Mouse (Mus musculus): ENCODE data around the gene Cand2.
A peak's percentile ranks its signal among the peaks of the same experiment; 100 is the strongest.

Cand2 gene

DNA sequence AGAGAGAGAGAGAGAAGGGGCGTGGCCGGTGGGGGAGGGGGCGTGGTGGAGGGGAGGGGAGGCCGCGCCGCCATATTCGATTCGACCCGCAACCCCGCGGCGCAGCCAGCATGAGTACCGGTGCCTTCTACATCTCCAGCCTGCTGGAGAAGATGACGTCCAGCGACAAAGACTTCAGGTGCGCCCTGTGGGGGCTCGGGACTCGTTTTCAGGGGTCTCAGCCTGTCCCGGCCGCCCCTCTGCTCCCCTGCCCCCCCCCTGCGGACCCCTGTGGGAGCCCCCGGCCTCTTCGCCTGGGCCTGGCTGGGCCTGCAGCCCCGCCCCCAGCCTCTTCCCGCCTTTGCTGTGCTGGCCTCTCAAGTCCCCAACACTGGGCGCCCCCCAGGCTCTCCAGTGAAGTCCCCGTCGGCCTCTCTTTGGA lies at the start of gene Cand2:
Cand2 (plus strand) TSS at position 38 of the 421 bp plus-strand sequence.
- peak; percentile 83 to 88 for DNase-seq

DNA sequence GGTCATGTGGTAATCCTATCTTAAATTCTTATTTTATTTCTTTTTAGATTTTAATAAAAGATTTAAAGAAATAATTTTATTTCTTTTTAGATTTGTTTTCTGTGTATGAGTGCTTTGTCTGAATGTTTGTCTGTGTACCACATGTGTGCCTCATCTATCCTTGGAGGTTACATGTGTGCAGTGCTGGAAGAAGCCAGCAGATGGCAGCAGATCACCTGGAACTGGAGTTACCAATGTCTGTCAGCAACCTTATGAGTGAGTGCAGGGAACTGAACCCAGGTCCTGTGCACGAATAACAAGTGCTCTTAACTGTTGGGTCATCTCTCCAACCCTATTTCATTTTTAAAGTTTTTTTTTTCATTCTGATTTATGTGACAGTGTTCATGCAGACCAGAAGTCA lies 47.2 kb upstream of the Cand2 start:
- peak; percentile 71 to 76 for DNase-seq

DNA sequence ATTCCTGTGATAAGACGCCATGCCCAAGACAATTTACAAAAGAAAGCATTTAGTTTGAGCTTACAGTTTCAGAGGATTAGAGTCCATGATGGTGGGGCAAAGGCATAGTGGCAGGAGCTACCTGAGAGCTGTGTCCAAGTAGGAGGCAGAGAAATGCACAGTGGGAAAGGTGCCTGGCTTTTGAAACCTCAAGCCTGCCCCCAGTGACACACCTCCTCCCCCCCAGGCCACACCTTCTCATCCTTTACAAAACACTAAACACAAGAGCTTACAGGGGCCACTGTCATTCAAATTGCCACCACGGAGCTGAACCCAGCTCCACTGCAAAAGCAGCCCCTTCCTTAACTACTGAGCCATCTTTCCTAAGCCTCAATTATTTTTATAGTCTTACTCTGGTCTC lies 46.8 kb upstream of the Cand2 start:
- DNase-seq = no peak

DNA sequence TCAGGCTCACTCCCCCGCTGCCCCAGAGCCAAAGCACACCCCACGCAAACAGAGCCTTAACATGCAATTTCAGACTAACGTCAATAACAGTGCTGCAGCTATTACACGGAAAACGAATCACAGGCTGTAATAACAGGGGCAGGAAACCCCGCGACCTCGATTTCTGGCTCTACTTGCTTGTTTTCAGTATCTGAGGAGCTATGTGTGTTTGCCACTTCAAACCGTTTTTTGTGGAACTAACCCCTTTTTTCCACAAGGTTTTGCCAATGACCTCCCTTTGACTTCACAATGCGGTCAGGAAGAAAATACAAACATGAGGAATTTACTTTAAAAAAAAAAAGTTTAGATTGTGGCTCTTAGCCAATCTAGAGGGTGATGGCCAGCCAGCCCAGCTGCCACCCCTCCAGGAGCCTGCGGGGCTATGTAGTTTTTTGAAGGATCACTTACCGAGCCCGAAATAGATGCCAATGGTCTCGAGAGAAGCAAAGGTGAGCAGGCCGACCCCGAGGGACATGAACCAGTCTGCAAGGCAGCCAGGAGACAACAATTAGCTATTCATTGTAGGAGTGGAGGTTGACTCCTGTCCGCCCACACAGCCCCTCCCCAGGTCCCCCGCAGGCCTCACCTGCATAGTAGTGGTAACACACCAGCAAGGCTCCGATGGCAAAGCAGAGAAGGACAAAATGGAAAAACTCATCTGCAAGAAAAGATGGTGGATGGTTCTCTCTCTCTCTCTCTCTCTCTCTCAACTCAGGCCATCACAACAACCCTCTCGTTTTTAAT lies 43.6 kb upstream of the Cand2 start:
- peak in 1 of 2 experiments; percentile 23 for DNase-seq

DNA sequence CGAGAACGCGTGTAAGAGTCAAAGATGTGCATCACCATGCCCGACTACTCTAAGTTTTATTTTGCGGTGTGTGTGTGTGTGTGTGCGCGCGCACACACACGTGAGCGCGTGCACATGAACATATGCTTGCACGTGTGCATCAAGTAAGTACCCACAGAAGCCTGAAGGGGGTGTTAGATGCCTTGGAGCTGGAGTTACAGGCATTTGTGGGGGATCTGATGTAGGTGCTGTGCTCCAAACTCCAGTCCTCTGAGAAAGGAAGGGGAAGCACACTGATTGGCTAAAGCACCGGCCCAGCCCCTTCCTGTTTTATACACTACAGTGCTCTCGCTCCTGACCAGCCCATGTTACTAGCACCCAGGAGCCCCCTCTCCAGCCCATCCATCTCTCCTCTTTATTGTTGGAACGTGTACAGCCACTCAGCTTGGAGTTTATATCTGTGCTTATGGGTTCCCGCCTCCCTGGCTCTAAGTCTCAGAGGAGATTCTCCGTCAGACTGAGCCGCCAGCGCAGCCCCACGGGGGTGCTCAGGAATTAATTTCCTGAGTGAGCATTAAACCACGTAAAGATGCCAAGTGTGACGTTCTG lies 41.9 kb upstream of the Cand2 start:
- no peak for DNase-seq

DNA sequence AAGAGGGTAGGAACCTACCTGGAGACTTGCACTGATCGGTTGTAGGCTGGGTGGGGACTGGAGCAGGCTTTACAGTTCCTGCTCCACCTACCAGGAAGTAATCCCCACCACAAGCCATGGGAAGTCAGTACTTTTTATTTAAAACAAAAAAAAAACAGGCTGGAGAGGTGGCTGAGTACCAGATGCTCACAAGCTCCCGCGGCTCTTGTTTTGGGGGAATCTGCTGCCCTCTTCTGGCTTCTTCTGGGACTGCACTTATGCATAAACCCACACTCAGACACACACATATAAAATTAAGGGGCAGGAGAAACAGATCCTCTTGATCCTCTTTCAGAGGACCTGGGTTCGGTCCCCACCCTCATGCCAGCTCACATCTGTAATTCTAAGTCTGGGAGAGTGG lies 39.4 kb upstream of the Cand2 start:
- peak; percentile 66 to 67 for DNase-seq

DNA sequence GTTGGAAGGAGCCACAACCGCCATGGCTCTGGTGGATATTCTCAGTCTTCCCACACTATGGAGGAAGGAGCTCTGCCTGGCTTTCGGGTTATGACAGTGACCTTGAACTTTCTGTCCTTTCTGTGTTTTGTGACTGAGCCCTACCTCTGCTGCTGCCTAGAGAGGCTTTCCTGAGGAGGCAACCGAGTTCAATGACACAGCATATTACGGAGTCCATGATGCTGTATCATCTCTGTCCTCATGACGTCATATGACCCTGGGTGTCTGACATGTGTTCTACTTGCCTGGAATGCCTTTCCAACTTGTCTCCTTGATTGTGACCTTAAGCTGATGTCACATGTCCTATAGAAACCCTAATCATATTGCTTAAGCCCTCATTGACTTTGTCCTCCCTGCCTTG lies 35.3 kb upstream of the Cand2 start:
- no peak for DNase-seq

DNA sequence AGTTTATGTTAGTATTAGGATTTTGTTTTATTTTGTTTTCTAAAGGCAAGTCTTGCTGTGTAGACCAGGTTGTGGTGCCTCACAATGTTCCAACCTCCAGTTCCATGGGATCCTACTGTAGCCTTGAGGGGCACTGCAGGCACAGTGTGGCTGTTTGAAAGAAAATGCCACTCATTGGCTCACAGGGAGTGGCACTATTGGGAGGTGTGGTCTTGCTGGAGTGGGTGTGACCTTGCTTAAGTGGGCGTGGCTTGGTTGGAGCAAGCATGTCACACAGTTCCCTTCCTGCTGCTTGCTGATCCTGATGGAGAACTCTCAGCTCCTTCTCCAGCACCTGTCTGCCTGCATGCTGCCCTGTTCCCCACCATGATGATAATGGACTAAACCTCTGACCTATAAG lies 30.8 kb upstream of the Cand2 start:
- peak; percentile 42 to 51 for DNase-seq

DNA sequence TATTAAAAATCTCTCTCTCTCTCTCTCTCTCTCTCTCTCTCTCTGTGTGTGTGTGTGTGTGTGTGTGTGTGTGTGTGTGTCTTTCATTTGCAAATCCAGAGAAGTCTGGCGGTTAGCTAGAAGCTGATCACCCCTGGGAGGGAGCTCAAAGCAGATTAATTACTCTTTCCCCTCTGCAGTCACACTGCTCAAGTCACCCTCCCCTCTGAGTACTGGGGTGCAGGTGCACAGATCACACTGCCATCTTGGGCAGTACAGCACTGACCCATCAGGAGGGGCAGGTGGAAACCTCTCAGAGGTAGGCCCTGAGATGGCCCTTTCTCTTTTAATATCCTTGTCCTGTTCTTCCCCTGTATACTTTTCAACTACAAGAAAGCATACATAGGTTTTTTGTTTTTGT lies 28.0 kb upstream of the Cand2 start:
- DNase-seq = no peak

DNA sequence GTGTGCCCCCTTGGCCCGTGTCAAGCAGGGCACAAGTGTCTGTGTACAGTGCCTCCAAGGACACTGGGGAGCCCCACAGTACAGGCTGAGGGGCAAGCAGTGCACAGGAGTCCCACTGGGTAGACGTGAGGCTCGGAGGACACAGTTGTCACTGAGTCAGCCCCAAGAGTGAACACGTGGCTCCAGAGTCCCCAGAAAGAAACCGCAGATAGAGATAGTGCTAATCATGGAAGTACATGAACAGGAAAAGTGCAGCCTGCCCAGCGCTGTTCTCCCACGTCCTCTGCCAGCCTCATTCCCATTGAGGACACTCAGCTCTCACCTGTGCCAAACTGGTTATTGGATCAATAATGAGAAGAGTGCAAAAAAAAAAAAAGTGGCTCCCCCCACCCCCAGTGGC lies 18.8 kb upstream of the Cand2 start:
- DNase-seq = no peak

DNA sequence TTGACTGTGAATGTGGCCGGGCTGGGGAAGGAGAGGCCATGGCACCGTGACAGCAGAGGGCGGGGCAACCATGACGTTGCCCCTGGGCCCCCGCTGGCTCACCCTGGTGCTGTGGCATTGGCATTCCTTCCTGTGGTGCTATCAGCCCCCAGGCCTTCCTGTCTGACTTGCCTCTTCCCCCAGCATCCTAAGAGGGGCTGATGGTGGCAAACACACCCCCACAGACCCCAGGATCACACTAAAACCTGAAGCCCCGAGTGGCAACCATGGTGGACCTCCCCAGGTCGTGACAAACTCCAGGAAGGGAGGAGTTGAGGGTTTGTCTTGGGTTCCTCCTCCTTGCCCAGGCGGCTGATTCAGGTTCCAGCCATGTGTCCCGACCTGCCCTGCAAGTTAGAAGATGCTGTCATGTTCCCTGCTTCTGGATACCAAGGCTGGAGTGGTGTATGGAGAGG lies 15.3 kb upstream of the Cand2 start:
- DNase-seq = peak in 1 of 2 experiments; percentile 27

DNA sequence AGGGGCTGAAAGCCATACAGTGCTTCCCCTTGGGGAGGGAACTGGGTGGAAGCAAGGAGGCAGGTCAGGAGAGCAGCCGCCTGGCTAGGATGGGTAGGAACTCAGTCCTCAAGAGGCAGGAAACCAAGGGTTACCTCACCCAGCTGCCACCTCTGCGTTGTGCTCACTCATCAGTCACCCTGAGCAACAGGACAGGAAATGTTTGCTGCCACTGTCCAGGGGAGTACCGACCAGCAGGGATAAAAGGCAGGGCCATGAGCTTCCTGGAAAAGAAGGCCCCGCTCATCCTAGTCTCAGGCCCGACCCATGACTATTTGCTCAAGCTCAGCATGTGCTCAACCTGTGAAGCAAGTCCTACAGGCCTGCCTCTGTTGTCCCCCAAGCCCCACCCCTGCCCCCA lies 14.9 kb upstream of the Cand2 start:
- DNase-seq = no peak

DNA sequence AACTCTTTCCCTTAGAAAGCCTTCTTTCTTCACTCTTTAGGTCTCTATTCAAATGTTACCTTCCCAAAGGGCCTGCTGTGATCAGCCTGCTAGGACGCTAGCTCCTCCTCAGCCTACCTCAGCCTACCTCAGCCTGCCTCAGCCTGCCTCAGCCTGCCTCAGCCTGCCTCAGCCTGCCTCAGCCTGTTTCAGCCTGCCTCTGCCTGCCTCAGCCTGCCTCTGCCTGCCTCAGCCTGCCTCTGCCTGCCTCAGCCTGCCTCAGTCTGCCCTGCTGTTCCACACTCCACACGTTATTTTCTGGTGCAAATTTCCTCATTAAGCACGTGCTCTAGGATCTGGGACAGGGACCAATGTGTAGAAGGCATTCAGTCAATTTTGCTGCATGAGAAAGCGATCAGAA lies 14.2 kb upstream of the Cand2 start:
- no peak for DNase-seq

DNA sequence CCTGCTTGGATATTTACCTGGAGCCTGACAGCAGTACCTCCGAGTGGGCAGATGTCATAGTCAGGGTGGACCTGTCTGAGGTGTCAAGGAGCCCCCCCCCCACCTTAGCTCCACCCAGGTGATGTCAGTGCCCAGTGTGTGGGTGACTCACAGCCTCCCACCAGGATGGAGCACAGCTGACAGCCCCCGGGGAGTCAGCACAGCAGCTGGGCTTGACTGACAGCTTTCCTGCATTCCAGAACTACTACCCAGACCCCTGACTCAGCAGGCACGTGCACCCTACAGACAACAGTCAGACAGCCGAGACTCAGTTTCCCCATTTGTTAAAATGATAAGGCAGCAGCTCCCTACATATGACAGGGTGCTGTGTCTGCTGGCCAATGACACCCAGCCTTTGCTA lies 13.4 kb upstream of the Cand2 start:
- DNase-seq = no peak

DNA sequence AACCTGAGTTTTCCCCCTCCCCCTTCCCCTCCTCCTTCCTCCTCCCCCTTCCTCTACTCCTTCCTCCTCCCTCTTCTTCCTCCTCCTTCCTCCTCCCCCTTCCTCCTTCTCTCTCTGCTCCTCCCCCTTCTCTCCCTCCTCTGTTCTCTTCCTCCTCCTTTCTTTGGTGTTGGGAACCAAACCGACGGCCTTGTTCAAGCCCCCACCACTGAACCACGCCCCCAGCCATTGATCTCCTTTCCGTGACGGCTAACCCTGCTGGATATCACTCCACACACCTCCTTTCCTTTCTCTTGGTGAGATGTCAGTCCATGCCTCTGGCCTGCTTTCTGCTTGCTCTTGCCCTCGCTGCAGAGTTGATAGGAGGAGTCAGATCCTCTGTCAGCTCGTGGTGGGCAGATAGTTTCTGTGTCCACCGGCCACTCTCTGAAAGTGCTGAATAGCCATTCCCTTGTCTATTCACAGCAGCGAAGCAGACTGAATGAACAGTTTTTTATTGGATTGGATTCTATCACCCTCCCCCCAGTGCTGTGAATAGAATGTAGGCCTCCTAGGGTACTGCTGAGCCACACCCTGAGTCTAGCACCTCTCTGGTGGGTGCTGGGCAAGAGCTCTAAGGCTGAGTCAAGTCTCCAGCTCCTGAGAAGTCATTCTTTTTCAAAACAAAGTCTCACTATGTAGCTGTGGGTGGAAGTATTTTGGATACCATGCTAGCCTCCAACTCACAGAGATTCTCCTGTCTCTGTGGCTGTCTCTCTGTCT lies 12.2 kb upstream of the Cand2 start, which contains the start of gene Tmem40:
Tmem40 (minus strand) TSS at position 416 of the 762 bp plus-strand sequence.
- DNase-seq = peak; percentile 58 to 59

DNA sequence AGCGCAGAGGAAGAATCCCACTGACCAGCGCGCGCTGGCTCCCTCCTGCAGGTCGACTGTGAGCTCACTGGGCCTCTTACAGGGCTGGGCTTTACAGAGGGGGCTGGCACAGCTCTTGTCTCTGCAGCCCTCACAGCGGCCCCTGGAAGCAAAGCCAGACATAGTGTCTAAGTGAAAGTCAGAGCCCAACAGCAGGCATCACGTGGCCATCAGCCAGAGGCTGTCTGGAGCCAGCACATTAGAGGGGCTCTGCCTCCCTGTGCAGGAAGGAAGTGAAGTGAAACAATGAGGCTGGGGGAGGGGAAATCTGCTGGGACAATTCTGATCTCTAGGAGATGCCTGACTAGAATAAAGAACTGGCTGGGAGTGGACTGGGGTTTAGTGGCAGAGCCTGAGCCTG lies 10.2 kb upstream of the Cand2 start:
- peak; percentile 78 to 87 for DNase-seq

DNA sequence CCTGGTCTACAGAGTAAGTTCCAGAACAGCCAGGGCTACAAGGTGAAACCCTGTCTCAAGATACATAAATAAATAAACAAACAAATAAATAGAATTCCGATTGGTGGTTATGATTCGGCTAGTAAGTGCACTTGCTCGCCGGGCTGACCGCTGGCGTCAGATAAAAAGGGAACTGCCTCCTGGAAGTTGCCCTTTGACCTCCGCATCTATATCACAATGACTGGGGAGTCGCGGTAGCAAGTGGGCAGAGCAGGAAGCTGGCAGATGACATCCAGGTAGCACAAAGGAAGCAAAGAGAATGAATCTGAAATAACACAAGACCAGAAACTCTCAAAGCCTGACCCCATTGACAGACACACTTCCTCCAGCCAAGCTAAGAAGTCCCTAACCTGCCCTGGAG lies 7.0 kb upstream of the Cand2 start:
- DNase-seq = no peak

DNA sequence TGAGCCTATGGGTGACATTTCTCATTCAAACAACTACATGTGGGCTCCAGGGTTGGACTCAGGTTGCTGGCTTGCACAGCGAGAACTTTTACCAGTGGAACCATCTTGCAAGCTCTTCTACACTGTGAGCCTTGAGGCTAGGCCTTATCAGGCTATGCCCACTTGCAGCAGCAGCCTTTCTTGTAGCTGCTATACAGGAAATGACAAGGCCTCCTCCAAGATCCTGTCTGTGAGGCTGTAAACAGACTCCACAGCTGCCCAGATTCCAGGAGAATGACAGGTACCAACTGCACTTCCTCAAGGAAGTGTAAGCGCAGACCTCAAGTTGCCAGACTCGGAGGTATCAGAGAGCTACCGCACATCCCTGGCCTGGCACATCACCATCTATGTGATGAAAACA lies 6.1 kb upstream of the Cand2 start:
- peak in 1 of 2 experiments; percentile 20 for DNase-seq

DNA sequence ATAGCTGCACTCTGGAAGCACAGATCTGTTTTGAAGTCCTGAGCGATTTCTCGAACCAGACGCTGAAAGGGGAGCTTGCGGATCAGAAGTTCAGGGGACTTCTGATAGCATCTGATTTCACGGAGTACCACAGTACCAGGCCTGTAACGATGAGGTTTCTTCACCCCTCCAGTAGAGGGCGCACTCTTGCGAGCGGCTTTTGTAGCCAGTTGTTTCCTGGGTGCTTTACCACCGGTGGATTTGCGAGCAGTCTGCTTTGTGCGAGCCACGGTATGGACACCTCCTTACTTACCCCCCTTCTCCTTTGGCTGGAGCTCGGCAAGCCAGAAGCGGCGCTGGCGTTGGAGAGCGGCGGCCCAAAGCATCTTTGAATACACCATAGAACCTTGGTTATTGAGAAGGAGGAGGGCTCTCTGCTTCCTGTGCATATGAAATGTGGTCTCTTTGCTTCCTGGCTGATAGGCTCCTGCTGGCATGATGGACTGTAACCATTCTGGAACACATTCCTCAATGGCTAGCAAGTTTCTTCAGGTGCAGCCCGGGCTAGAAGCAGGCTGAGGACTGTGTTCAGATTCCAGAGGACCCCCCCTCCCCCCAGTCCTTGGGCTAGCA lies 4.2 kb upstream of the Cand2 start:
- no peak for DNase-seq

DNA sequence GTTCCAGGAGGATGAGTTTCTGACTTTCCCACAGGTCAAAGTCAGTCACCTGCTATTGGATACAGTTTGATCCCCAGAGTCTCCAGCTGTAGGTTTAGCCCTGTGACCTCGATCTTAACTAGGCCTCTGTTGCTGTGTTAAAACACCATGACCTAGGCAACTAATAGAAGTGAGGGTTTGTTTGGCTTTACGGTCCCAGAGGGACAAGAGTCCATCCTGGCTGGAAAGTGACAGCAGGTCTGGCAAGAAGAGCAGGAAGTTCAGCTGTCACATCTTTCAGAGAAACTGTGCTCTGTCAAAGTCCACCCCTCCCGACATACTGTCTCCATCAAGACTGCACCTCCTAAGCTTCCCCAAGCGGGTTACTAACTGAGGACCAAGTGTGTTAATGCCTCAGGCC lies 3.5 kb upstream of the Cand2 start:
- no peak for DNase-seq

DNA sequence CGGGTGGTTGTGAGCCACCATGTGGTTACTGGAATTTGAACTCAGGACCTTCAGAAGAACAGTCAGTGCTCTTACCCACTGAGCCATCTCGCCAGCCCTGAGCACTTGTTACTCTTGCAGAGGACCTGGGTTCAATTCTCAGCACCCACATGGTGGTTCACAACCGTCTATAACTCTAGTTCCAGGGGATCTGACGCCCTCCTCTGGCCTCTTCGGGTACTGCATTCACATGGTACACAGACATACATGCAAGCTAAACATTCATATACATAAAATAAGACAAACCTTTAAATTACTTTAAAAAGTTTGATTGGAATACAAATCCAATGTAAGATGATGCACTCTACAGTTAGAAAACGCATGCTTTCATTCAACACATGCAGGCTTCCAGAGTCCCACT lies 2.1 kb upstream of the Cand2 start:
- no peak for DNase-seq

DNA sequence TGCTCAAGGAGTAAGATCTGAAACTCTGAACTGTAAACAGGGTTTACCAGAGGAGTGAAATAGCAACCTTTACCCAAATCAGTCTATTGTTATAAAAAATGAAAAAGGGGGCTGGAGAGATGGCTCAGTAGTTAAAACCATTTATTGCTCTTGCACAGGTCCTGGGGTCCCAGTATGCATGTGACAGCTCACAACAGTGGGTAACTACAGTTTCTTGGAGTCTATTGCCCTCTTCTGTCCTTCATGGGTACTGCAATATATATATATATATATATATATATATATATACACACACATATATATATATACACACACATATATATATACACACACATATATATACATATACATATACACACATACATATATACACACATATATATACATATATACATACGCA lies 1.7 kb upstream of the Cand2 start:
- DNase-seq = no peak

DNA sequence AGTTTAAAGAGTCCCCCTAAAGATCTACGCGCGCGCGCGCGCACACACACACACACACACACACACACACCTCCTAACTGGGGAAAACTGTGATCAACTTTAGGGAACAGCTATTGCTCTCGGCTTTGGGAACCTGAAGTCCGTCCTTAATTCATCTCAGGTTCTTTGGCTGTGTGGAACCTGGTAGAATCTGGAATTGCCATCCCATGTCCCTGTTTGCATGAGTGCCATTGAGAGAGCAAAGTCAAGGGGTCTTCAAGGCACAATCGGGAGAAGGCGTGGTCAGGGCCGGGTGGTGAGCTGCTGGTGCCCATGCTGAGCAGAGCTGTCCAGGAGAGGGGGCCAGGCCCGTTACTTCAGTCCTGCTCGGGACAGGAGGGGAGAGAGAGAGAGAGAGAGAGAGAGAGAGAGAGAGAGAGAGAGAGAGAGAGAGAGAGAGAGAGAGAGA lies 348 bp upstream of the Cand2 start:
- DNase-seq = peak; percentile 67 to 76

Measured in kidney, postnatal 4 days (tissue).